Mouse (Mus musculus) left cerebral cortex, postnatal 25 days (tissue): ENCODE results near the gene Mylip. TPM values are rescaled to one million over a fixed set of nuclear protein-coding genes. Genes with fewer than 3 reads are reported as not detected.
A peak's percentile ranks its signal among the peaks of the same experiment; 100 is the strongest.

Source experiments
- DNase-seq, 2 experiments: peaks; one replicate each; pipeline ENCODE4 v3.0.0; 2022; ENCODE audit warnings: low spot score in 2 of 2, mixed read lengths in 1 of 2
- intact Hi-C: fragments of 180-260 bp; cut with DNase I; formaldehyde crosslinking; loops from one replicate; pipeline ENCODE4 v1.15.1; 2025
- total RNA-seq, 2 experiments: library from RNA; stranded (reverse); gene quantifications; 2 replicates each; pipeline ENCODE4 v1.2.3; 2021

Mylip gene
- total RNA-seq: 10 to 100 TPM; 16.0 to 17.9 TPM

GRCm38 (mm10) chr13:45389448-45390311 lies at the start of gene Mylip:
Gene Mylip, plus strand, starts transcription at chr13:45389742.
- intact Hi-C loops: loop anchor here (2.0 to 5.0 kb wide), 3 partner anchors 87 to 359 kb away; no protein-coding TSS in a partner anchor
- DNase-seq: peak; percentile 97 to 99

GRCm38 (mm10) chr13:45341991-45342390 lies 47.6 kb upstream of the Mylip start:
- no peak for DNase-seq
- intact Hi-C loops: no loop called here

GRCm38 (mm10) chr13:45343541-45343940 lies 46.0 kb upstream of the Mylip start:
- no peak for DNase-seq
- intact Hi-C loops: no loop called here

- intact Hi-C loops: no loop called here
- DNase-seq: no peak
Observed at GRCm38 (mm10) chr13:45343966-45344365, 45.6 kb upstream of the Mylip start.

- DNase-seq: peak in 1 of 2 experiments; percentile 21
- intact Hi-C loops: no loop called here
Observed at GRCm38 (mm10) chr13:45345471-45346159, 43.9 kb upstream of the Mylip start.

GRCm38 (mm10) chr13:45351483-45351882 lies 38.1 kb upstream of the Mylip start:
- intact Hi-C loops: no loop called here
- DNase-seq: no peak

- peak in 1 of 2 experiments; percentile 45 for DNase-seq
- intact Hi-C loops: no loop called here
Observed at GRCm38 (mm10) chr13:45354824-45355223, 34.7 kb upstream of the Mylip start.

GRCm38 (mm10) chr13:45358208-45358607 lies 31.3 kb upstream of the Mylip start:
- intact Hi-C loops: no loop called here
- no peak for DNase-seq

GRCm38 (mm10) chr13:45358676-45359323 lies 30.7 kb upstream of the Mylip start:
- intact Hi-C loops: no loop called here
- no peak for DNase-seq

GRCm38 (mm10) chr13:45365788-45366187 lies 23.8 kb upstream of the Mylip start:
- intact Hi-C loops: no loop called here
- DNase-seq: peak in 1 of 2 experiments; percentile 42

GRCm38 (mm10) chr13:45371673-45372072 lies 17.9 kb upstream of the Mylip start:
- DNase-seq: no peak
- intact Hi-C loops: no loop called here

GRCm38 (mm10) chr13:45372456-45372855 lies 17.1 kb upstream of the Mylip start:
- no peak for DNase-seq
- intact Hi-C loops: no loop called here

GRCm38 (mm10) chr13:45374846-45375245 lies 14.7 kb upstream of the Mylip start:
- intact Hi-C loops: no loop called here
- no peak for DNase-seq

GRCm38 (mm10) chr13:45382208-45382607 lies 7.3 kb upstream of the Mylip start:
- no peak for DNase-seq
- intact Hi-C loops: no loop called here

- no peak for DNase-seq
- intact Hi-C loops: loop anchor here (5.0 kb wide), 1 partner anchor 82 kb away; no protein-coding TSS in a partner anchor
Observed at GRCm38 (mm10) chr13:45384636-45385035, 4.9 kb upstream of the Mylip start.

- DNase-seq: no peak
- intact Hi-C loops: loop anchor here (5.0 kb wide), 1 partner anchor 83 kb away; no protein-coding TSS in a partner anchor
Observed at GRCm38 (mm10) chr13:45385521-45385920, 4.0 kb upstream of the Mylip start.

GRCm38 (mm10) chr13:45386253-45386652 lies 3.3 kb upstream of the Mylip start:
- peak in 1 of 2 experiments; percentile 79 for DNase-seq
- intact Hi-C loops: loop anchor here (5.0 kb wide), 1 partner anchor 84 kb away; no protein-coding TSS in a partner anchor

- no peak for DNase-seq
- intact Hi-C loops: loop anchor here (5.0 kb wide), 1 partner anchor 85 kb away; no protein-coding TSS in a partner anchor
Observed at GRCm38 (mm10) chr13:45387231-45387630, 2.3 kb upstream of the Mylip start.

- DNase-seq: no peak
- intact Hi-C loops: loop anchor here (5.0 kb wide), 1 partner anchor 86 kb away; no protein-coding TSS in a partner anchor
Observed at GRCm38 (mm10) chr13:45388254-45388805, 1.2 kb upstream of the Mylip start.
